Mouse (Mus musculus) bone marrow, adult 2 months (tissue): ENCODE measurements at regions not wholly inside any gene's neighbourhood (a gene's known extent, or its start where the extent isn't known, plus 50 kb on each side); places are given as distances from the start of the nearest gene placed in this dataset.

ENCODE experiments used
- CTCF ChIP-seq: fragments of 200-500 bp; IDR thresholded peaks from 2 replicates; pipeline ENCODE4 v1.5.1; 2011; ENCODE audit warnings: low read length, control low read depth; ENCODE audit not compliant: control insufficient read depth, insufficient read depth
- POLR2A ChIP-seq: fragments of 200-500 bp; IDR thresholded peaks from 2 replicates; pipeline ENCODE4 v1.6.1; 2011; ENCODE audit warnings: low read depth, mild to moderate bottlenecking, control low read depth, low read length, borderline replicate concordance; ENCODE audit not compliant: control insufficient read depth

DNA sequence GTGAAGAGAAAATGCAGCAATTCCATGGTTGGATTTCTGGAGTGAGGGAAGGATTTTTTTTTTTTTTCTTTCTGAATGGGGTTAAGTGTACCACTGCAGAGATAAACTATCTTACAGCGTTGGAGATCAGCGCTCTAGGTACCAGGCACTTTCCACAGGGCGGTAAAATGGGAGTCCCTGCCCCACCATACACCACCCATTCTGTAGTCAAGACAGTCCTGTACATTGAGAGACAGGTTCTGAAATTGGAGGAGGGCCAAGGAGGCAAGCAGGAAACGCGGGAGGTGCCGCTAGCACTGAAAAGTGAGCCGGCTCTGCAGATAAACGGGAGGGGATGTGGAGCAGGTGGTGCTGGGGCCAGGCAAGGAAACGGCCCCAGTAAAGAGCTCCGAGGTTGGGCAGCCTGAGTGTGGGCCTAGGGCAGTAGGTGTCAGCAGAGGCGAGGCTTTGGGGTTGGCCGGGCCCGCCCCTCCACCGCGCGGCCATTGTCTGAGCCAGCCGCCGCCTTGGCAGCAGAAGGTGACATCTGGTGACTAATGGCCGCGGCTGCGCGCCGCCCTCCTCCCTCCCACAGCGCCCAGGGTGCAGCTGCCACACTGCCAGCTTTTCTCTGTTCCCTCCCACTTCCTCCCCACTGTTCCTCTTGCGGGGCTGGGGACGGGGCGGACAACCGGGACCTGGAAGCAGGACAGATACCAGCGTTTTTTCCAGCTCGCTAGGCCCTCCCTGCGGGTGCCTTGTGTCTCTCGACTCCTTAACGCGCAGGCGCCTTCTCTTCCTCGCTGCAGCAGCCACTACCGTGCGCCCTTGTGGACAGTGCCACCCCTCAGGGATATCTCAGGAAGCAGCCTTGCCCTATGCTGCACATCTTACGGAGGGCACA, 292.1 kb downstream of the Rps24 start:
- TF ChIP-seq CTCF = peak; percentile 23; the same call in 1 of the 2 replicates
- peak; percentile 27; the same call in 1 of the 2 replicates for TF ChIP-seq POLR2A
